Mouse (Mus musculus): ENCODE data around the gene Tti1. TPM values are rescaled to one million over a fixed set of nuclear protein-coding genes. Genes with fewer than 3 reads are reported as not detected.

Gene Tti1
- polyA plus RNA-seq, 1 experiment = 20.6 TPM

DNA sequence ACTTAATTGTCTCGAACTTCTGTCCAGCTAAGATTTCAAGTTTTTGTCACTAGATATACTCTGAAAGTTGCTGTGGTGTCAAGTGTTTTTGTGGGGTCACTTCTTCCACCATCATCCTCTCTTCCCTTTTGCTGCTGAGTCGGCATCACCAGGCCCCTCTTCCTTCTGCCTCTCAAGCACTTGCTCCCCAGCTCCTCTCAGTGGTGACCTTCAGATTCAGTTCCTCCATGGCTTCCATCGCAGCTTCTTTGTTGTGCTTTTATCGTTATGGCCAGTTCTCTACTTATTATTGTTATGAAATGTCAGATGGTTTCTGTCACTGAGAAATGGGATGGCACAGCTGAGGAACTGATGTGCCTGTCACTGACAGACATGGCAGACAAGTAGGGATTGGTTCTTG lies 18.0 kb upstream of the Tti1 start:
- H3K4me1 ChIP-seq (ENCODE audit: control insufficient read depth, insufficient read depth, low read length) = no peaks in the 10 kb centered on the region
- no peak for TF ChIP-seq CTCF (IDR thresholded peaks at IDR 0.05; ENCODE audit: borderline replicate concordance, insufficient read depth, low read length)
- TF ChIP-seq POLR2A (IDR thresholded peaks at IDR 0.05; ENCODE audit: low read depth, low read length) = no peak
- no peak overlapping the region for H3K27ac ChIP-seq (ENCODE audit: insufficient read depth, low read length)
- H3K4me3 ChIP-seq (ENCODE audit: insufficient read depth, low read length) = no peak overlapping the region

DNA sequence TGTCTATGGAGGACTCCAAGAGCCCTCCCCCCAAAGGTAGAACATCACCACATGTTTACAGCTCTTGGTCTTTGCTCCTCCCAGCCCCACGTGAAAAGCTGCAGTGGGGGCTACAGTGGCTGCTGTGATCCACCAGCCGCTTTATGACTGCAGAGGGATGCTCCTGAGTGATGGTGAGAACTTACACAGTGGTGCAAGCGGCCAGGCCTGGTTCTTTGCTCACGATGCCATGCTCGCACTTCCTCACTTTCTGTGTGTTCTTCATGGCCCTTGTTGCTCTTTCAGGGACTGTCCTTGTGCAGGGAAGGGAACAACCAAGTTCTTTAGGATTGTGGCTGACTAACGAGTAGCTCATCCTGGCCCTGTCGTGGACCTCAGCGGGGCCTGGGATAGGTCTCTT lies 15.3 kb upstream of the Tti1 start:
- no peak overlapping the region for H3K4me3 ChIP-seq (ENCODE audit: insufficient read depth, low read length)
- TF ChIP-seq CTCF (IDR thresholded peaks at IDR 0.05; ENCODE audit: borderline replicate concordance, insufficient read depth, low read length) (no peak), POLR2A (IDR thresholded peaks at IDR 0.05; ENCODE audit: low read depth, low read length) (no peak)
- H3K4me1 ChIP-seq (ENCODE audit: control insufficient read depth, insufficient read depth, low read length) = no peaks in the 10 kb centered on the region
- no peak overlapping the region for H3K27ac ChIP-seq (ENCODE audit: insufficient read depth, low read length)

DNA sequence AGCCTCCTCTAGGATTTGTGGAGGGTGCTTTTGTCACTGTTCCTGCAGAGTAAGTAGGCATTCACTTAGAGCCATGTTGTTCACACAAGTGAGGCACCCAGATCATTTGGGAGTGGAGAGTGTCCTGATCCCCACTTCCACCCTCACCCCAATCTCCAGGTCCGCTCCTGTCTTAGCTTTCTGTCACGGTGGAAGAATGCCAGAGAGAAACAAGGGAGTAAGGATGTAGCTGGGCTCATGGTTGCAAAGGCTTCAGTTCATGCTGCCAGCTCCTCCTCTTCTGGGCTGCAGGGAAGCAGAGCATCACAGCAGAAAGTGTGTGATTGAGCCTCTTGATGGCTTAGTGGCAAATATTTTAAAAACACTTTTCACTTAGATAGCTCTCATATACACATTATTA lies 12.2 kb upstream of the Tti1 start:
- Histone ChIP-seq H3K4me3 (ENCODE audit: insufficient read depth, low read length) (no peak overlapping the region), H3K4me1 (ENCODE audit: control insufficient read depth, insufficient read depth, low read length) (no peaks in the 10 kb centered on the region), H3K27ac (ENCODE audit: insufficient read depth, low read length) (no peak overlapping the region)
- TF ChIP-seq POLR2A (IDR thresholded peaks at IDR 0.05; ENCODE audit: low read depth, low read length) = no peak
- TF ChIP-seq CTCF (IDR thresholded peaks at IDR 0.05; ENCODE audit: borderline replicate concordance, insufficient read depth, low read length) = no peak

DNA sequence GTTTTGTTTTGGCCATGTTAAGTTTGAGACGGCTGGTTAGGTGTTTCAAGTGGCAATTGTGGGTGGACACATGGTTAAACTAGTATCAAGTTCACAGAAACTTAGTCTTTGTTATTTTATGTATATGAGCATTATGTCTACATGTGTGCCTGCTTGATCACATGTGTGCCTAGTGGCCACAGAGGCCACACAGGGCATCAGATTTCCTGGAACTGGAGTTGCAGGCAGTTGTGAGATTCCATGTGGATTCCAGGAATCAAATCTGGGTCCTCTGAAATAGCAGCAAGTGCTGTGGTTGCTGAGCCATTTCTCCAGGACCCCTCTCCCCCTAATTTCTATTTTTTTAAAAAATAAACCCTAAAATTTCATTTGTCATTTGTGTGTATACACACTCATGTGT lies 11.4 kb upstream of the Tti1 start:
- Histone ChIP-seq H3K27ac (ENCODE audit: insufficient read depth, low read length) (no peak overlapping the region), H3K4me1 (ENCODE audit: control insufficient read depth, insufficient read depth, low read length) (no peaks in the 10 kb centered on the region), H3K4me3 (ENCODE audit: insufficient read depth, low read length) (no peak overlapping the region)
- no peak for TF ChIP-seq CTCF (IDR thresholded peaks at IDR 0.05; ENCODE audit: borderline replicate concordance, insufficient read depth, low read length)
- no peak for TF ChIP-seq POLR2A (IDR thresholded peaks at IDR 0.05; ENCODE audit: low read depth, low read length)

DNA sequence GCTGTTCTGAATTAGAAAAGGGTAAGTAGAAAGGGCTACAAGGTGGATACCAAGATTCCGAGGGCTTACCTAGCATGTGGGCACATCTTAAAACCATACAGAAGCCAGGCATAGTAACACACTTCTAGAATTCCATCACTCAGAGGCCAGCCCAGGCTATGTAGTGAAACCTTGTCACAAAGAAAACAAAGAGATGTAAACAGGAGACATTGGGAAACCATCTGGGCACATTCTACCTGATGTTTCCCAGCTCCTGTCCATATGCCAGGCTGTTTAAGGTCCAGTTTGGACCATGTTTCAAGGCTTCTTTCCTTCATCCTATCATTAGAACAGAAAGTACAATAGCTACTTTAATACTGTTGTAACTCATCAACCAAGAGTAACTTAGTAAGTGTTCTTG lies 9.3 kb upstream of the Tti1 start:
- Histone ChIP-seq H3K4me3 (ENCODE audit: insufficient read depth, low read length) (no peak overlapping the region), H3K27ac (ENCODE audit: insufficient read depth, low read length) (no peak overlapping the region), H3K4me1 (ENCODE audit: control insufficient read depth, insufficient read depth, low read length) (no peaks in the 10 kb centered on the region)
- TF ChIP-seq CTCF (IDR thresholded peaks at IDR 0.05; ENCODE audit: borderline replicate concordance, insufficient read depth, low read length) = no peak
- TF ChIP-seq POLR2A (IDR thresholded peaks at IDR 0.05; ENCODE audit: low read depth, low read length) = no peak

DNA sequence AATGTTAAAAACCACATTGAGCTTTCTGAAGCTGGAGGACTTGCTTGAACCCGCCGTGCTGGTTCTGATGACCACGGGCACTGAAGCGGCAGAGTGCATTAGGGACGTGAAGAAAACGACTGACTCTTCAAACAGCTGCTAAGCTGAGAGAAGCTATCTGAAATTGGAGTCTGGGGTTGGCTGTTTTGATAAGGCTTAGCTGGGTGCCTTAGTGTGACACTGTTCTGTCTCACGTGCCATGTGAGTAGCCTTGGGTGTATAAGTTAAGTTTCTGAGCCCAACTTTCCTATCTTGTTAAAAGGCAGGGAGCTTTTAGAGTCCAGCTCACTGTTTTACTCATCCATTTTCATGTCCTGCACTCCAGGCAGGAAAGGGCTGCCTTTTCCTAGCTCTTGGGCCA lies 8.7 kb upstream of the Tti1 start:
- no peak for TF ChIP-seq POLR2A (IDR thresholded peaks at IDR 0.05; ENCODE audit: low read depth, low read length)
- TF ChIP-seq CTCF (IDR thresholded peaks at IDR 0.05; ENCODE audit: borderline replicate concordance, insufficient read depth, low read length) = no peak
- Histone ChIP-seq H3K4me3 (ENCODE audit: insufficient read depth, low read length) (no peak overlapping the region), H3K27ac (ENCODE audit: insufficient read depth, low read length) (no peak overlapping the region), H3K4me1 (ENCODE audit: control insufficient read depth, insufficient read depth, low read length) (no peaks in the 10 kb centered on the region)

DNA sequence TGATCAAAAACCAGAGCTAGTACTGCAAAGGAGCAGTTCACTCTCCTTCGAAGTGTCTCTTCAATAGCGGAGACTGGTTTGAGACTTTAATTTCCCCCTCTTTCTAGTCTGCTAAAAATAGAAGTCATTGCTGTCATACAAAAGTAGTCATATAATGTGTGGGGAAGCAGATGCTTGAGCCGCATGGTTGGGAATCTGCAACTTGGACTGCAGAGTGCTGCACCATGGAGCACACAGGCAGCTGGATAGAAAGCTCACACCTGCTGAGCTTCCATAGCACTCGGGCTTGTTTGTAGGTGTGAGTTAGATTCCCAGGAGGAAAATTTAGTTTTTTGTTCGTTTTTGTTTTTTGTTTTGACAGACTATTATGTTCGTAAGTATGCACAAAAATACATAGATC lies 8.2 kb upstream of the Tti1 start:
- H3K4me1 ChIP-seq (ENCODE audit: control insufficient read depth, insufficient read depth, low read length) = no peaks in the 10 kb centered on the region
- no peak overlapping the region for H3K4me3 ChIP-seq (ENCODE audit: insufficient read depth, low read length)
- TF ChIP-seq CTCF (IDR thresholded peaks at IDR 0.05; ENCODE audit: borderline replicate concordance, insufficient read depth, low read length) = no peak
- TF ChIP-seq POLR2A (IDR thresholded peaks at IDR 0.05; ENCODE audit: low read depth, low read length) = no peak
- H3K27ac ChIP-seq (ENCODE audit: insufficient read depth, low read length) = no peak overlapping the region

DNA sequence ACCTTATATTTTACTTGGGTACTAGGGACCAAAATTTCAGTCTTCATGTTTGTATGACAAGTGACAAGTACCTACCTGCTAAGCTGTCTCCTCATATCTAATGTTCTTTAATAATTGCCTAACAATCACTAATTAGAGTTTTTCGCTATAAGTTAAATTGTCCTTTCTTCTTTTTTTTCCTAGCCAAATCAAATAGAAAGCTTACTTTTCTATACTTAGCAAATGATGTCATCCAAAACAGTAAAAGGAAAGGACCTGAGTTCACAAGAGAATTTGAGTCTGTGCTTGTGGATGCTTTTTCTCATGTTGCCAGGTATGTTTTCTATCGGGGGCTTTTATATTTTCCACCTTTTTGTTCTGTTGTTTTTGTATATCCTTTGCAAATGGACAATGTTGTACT lies 7.6 kb upstream of the Tti1 start:
- Histone ChIP-seq H3K27ac (ENCODE audit: insufficient read depth, low read length) (no peak overlapping the region), H3K4me3 (ENCODE audit: insufficient read depth, low read length) (no peak overlapping the region), H3K4me1 (ENCODE audit: control insufficient read depth, insufficient read depth, low read length) (no peaks in the 10 kb centered on the region)
- no peak for TF ChIP-seq CTCF (IDR thresholded peaks at IDR 0.05; ENCODE audit: borderline replicate concordance, insufficient read depth, low read length)
- no peak for TF ChIP-seq POLR2A (IDR thresholded peaks at IDR 0.05; ENCODE audit: low read depth, low read length)

DNA sequence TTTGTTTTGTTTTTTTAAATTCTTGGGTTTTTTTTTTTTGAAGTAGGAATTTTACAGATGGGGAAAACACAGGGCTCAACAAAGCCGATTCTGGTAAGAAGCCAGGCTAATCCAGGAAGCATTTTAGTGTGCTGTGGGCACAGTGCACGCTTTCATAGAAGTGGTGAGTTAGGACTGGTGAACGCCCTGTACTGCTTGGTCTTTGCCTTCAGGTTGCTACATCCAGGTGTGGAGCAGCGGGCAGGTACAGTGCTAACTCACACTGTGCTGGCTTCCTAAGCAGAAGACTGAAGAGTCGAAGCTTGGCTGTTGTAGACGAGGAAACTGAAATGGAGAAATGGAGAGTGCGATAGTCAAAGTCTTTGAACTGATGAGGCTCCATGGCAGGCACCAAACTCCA lies 1.8 kb upstream of the Tti1 start:
- peak overlapping the region; percentile 78 for H3K4me3 ChIP-seq (ENCODE audit: insufficient read depth, low read length)
- H3K4me1 ChIP-seq (ENCODE audit: control insufficient read depth, insufficient read depth, low read length) = peaks cover 8% of the 10 kb centered on the region; the same call in 1 of the 2 replicates
- no peak overlapping the region for H3K27ac ChIP-seq (ENCODE audit: insufficient read depth, low read length)
- TF ChIP-seq POLR2A (IDR thresholded peaks at IDR 0.05; ENCODE audit: low read depth, low read length) (no peak), CTCF (IDR thresholded peaks at IDR 0.05; ENCODE audit: borderline replicate concordance, insufficient read depth, low read length) (no peak)

DNA sequence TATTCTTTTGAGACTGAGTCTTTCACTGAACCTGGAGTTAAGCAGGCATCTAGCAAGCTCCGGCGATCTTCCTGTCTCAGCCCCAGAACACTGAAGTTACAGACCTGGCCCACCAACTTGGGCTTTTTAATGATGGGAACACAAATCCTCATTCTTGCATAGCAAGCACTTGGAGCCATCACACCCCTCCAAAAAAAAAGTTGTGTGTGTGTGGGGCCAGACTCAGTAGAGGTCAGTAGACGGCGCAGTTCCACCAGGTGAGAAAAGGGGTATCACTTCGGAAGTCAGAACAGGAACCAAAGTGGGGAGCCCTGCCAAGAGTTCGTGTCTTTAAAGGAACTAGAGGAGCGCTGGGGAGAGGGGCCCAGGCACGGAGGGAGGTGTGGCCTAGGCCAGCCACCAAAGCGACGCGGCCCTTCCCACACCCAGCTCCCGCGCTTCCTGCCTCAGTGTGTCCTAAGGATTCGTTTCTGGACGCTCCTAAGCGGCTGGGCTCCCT lies 329 bp downstream of the Tti1 start:
- TF ChIP-seq CTCF (IDR thresholded peaks at IDR 0.05; ENCODE audit: borderline replicate concordance, insufficient read depth, low read length) = no peak
- TF ChIP-seq POLR2A (IDR thresholded peaks at IDR 0.05; ENCODE audit: low read depth, low read length) = no peak
- Histone ChIP-seq H3K4me3 (ENCODE audit: insufficient read depth, low read length) (peak overlapping the region; percentile 78), H3K27ac (ENCODE audit: insufficient read depth, low read length) (peak overlapping the region; percentile 72), H3K4me1 (ENCODE audit: control insufficient read depth, insufficient read depth, low read length) (peaks cover 8% of the 10 kb centered on the region; the same call in 1 of the 2 replicates)

DNA sequence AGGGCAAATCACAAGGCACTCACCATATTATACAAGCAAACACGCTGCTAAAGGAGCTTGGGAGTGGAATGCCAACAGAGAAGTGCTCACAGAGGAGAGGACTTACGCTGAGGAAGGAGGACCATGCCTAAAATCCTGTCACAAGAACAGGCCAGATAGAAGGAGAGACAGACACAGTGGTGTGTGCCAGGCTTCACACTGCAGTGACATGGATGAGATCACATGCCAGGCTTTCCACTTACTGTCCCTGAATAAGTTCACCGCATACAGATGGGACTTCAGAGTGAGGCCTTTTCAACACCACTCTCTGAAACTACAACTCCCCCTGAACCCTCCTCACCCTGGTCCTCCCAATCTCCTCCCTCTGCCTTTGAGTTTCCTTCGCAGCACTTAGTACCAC lies 10.9 kb downstream of the Tti1 start:
- Histone ChIP-seq H3K27ac (ENCODE audit: insufficient read depth, low read length) (no peak overlapping the region), H3K4me3 (ENCODE audit: insufficient read depth, low read length) (no peak overlapping the region), H3K4me1 (ENCODE audit: control insufficient read depth, insufficient read depth, low read length) (no peaks in the 10 kb centered on the region; the same call in 1 of the 2 replicates)
- TF ChIP-seq POLR2A (IDR thresholded peaks at IDR 0.05; ENCODE audit: low read depth, low read length) = no peak
- no peak for TF ChIP-seq CTCF (IDR thresholded peaks at IDR 0.05; ENCODE audit: borderline replicate concordance, insufficient read depth, low read length)

All from embryonic fibroblast, embryonic 13.5 days (primary cell).